Mouse (Mus musculus): ENCODE data around the gene Uxs1.

- TF ChIP-seq CTCF (IDR thresholded peaks at IDR 0.05; ENCODE audit: low read depth) (no peak), EP300 (IDR thresholded peaks at IDR 0.05; ENCODE audit: low read depth) (no peak)
Measured at GRCm38 (mm10) chr1:43818356-43818755, 9.2 kb downstream of the Uxs1 start.

Measured in liver, embryonic 14.5 days (tissue).